Mouse (Mus musculus) liver, adult (tissue): ENCODE data around the gene Siae.

Source experiments
- GATA4 ChIP-seq: IDR thresholded peaks from 2 replicates; pipeline ENCODE4 v1.6.1; 2014; ENCODE audit warnings: mild to moderate bottlenecking, low read length; ENCODE audit not compliant: insufficient replicate concordance

Siae gene

DNA sequence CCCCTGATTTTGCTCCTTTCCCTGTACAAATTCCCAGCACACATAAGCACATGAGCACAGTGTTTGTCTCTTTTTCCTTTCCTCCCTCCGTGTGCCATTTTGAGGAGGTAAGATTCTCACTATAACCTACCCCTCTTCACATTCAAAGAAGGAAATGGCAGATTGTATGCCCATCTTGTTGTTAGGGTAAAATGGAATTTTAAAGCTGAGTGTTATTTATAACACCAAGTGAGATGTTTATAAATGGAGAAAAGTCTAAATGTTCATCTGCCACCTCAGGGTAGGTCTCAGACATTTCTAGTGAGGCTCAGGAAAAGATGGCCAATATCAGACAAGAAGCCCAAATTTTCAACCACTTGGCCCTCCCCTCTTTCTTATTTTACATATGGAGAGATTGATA, 69.0 kb downstream of the Siae start:
- TF ChIP-seq GATA4 = no peak

DNA sequence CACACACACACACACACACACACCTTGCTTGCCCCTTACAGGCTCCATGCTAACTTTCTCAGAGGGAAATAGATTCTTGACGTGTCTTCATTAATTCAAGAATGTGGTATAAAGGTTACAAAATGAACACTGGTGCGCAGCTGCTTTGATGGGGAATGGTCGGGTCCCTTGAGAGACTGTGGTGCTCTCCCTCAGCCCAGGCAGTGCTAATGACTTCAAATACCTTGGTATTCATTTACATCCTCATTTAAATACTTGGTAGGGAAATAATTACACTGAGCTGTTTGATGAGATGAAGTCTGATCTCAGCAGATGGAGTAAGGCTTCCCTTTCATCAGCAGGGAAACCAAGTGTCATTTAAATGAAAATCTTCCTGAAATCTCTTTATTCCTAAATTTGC, 69.6 kb downstream of the Siae start:
- no peak for TF ChIP-seq GATA4

DNA sequence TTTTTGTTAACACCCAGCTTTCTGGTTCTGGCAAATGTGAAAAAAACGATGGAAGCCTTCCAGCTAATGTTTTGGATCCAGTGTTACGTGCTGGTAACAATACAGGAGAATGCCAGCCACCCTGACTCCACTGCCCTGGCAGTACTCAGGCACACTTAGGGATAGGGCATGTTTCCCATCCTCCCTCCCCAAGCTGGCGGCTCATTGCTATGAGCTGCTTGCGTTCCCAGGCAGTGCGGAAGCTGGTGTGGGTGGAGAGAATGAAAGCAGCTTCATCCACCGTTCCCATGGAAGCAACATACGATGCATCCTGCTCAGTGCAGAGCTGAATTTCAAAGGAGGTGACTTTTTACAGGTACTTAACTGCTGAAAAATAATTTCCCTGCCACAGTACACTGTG, 70.1 kb downstream of the Siae start:
- no peak for TF ChIP-seq GATA4

DNA sequence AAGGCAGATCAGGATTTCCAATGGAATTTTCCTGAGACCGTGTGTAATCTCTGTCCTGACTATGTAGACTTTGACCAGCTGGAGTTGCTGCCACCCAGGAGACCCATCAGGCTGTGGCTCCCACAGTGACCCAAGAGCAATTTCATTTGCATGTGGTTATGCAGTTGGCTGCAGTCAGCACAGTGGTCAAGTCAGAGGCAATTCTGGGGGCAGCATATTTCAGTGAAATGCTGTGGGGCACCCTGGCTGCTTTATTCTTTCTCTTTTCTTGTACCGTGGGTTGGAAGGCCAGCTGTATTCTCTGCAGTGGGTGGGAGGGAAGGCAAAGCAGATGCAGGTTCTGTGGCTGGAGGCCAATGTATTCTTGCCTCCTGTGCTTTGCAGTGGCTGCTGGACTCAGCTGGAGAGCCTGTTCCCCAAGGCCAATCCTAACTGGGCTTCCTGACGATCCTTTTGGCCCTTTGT, 70.6 kb downstream of the Siae start:
- TF ChIP-seq GATA4 = no peak

DNA sequence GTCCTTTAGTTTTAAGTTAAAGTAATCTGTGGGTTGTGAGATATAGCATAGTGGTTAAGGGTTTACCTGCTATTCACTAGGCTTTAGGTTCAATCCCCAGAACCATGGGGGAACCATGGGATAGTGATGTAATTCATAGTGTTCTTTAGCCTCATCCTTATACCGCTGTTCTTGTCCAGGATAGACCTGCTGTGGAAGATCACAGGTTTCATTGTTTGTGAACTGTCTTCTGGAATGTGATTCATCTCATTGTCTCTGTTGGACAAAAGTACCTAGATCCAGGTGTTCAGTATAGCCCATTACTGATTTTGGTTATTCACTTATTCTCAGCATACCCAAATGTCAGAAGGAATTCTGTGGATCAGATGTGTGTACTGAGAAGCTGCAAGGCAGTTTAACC, 71.8 kb downstream of the Siae start:
- TF ChIP-seq GATA4 = no peak

DNA sequence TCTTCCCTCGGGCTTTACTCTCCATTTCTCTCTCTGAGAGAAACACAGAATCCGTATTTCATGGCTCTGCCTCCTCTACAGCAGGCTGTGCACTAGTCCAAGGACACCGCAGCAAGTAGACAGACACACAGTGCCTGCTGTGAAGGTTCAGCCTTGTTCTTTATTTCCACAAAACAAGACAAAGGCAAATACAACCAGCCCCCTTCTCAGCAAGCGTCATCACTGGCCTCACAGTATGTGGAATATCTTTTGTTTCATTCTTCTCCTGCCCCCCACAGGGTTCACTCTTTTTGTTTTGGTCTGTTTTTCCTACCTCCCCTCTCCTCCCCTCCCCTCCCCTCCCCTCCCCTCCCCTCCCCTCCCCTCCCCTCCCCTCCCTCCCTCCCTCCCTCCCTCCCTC, 73.1 kb downstream of the Siae start:
- no peak for TF ChIP-seq GATA4

DNA sequence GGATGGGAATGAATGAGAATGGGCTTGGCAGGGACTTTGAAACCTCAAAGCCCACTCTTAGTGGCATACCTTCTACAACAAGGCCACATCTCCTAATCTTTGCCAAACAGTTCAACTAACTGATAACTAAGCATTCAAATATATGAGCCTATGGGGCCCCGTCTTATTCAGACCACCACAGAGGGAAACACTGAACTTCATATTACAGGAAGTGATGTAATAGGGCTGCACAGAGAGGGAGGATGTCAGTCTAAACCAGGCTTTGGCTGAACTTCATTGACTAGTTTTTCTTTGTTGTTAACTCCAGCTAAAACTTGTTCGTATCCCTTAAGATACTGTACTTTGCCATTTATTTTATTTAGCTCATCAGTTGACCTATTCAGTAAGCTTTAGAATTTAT, 74.4 kb downstream of the Siae start:
- TF ChIP-seq GATA4 = no peak

DNA sequence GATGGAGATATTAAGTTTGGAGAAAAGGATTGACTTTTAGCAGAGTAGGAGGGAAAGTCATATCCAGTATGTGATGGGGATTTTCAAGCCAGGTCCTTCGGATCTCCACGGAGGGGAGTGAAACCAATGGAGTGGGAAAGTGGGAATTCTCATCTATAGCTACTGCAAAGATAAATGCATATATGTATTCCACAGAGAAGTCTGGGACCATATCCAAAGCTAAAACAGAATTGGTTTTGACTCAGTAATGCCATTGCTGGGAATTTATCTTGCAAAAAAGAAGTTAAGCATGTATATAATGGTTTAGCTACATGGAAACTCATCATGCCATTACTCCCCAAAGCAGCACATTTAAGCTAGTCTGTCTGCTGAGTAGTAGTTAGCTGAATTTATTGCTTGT, 76.8 kb downstream of the Siae start:
- TF ChIP-seq GATA4 = no peak

DNA sequence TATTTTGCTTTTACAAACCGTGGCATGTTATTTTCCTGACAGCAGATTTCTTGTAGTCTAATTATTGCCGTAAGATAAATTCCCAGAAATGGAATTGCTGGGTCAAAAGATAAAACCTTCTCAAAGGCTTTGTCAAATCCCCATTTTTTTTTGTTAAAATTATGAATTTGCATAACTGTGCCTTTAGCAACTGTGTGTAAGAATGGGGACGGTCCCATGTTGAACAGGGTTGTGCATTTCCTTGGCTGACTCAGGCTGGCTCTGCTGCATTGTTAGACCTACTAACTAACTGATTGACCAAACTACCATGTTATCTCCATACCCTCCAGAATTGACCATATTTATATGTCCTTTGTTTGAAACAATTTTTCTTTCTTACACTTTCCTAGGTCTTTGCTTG, 78.8 kb downstream of the Siae start:
- no peak for TF ChIP-seq GATA4

DNA sequence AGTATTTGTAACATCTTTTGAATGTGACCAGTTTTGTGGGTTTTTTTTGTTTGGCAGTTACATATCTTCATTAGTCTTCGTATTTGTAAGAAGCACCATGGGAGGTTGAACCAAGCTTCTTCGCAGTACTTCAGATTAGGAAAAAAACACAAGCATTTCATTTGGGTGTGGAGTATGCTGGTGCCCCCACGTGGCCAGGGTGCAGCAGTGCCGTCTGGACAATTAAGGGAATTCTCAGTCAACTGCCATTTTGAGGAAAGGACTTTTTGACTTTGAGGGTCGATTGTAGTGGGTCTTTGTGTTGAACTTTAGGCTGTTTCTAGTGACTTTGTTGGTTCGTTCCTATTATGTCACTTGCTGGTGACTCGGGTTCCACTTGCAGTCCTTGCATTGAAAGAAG, 80.8 kb downstream of the Siae start:
- TF ChIP-seq GATA4 = no peak

DNA sequence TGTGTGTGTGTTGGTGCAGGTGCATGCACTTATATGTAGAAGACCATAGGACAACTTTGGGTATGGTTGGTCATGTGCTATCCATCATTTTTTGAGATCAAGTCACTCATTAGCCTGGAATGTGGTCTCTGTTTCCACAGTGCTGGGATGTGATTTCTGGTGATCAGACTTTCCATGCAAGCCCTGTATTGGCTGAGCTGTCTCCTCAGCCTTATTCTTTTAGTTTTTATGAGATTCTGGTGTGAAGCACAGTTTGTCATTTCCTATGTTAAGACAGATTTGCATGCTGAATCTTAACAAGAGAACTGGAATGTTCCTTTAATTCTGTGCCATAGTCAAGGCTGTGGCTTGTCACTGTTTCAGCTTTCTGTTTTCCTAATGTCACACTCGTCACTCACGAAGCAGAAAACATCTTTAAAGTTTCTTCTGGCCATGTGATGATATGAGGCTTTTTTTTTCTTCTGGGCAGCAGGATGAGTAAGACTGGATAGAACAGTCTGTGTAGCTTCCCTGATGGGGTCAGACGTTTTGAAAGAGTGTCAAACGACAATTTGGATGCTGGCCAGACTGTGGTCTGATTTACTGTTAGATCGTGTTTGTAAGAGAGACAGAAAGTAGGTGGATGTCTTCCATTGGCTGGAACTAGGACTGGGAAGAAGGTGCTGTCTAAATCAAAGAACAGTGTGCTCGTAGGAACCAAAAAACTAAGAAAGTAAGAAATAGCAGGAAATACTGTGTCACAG, 81.5 kb downstream of the Siae start:
- TF ChIP-seq GATA4 = no peak

DNA sequence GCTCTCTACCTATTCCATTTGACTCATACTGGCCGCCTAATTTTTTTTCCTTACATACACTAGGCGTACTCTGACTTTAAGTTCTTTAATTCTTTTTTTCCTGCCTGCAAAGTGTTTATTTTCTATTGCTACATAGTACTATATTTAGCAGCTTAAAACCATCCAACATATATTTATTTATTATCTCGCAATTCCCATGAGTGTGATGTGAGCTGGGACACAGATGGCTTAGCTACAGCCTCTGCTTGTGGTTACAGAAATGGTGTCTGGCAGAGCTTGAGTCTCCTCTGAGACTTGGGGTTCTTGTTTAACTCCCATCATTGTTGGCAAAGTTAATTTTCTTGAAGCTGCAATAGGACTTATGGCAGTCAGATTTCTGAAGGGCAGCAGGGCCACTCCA, 83.2 kb downstream of the Siae start:
- no peak for TF ChIP-seq GATA4

DNA sequence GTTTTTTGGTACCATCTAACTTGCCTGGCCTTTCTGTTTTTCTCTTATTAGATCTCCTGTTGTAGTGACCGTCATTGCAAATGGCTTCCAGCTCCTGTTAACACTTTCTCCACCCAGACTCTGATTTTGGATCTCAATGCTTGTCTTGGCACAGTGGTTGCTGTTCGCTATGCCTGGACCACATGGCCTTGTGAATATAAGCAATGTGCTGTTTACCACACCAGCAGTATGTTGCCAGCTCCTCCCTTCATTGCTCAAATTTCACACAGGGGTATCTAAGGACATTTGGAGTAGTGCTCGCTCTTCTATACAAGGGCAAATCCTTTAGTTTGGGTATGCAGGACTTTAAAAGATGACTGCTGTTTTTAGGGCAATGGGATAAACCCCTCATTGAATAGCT, 90.7 kb downstream of the Siae start:
- TF ChIP-seq GATA4 = no peak

DNA sequence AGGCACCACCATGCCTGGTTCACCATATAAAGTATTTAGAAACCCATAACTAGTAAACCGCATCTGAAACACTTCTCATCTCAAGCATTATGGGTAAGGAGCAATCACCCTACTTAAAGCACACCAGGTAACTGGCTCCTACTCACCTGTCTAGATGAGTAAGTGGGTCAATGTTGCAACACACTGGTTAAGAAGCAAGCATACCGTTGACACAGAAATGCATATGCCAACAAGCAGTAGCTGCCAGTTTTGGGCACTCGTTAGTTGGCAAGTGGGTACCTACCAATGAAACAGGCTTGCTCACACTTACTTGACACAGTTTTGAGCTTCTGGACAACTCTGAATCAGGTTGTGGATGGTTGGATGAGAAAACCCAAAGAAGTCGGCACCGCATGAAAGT, 95.1 kb downstream of the Siae start:
- no peak for TF ChIP-seq GATA4

DNA sequence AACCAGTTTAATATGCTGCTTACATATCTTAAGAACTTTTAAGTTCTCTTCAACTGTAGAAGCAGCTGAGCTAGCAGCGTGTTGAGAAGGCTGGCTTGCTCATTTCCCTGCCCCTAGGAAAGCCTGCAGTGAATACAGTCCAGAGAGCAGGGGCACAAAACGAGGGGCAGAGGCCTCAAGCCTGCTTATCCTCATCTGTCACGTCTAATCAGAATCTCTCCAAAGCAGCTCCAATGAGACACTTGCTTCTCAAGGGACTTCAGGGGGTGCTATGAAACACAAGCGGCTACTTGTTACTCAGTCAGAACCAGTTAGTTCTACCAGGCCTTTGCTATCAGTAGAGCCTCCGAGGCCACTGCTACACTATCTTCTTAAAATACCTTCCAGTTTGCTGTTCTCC, 98.3 kb downstream of the Siae start:
- TF ChIP-seq GATA4 = no peak

DNA sequence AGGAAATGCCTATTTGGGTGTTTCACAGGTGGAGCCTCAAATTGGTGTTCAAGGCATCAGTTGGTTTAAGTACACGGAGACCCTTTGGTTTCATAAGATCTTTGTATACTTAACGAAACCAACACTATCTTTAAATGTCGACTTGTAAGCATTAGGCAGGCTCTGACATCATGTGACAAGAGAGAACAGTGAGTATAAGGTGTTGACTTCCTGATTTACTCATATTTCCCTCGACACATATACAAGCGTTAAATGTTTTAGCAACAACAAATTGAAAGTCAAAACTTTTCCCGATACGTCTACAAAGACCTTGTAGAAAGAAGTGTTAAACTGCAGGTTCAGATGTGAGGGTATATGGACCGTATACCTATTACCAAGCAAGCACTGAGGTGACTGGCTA, 100.5 kb downstream of the Siae start:
- TF ChIP-seq GATA4 = no peak

DNA sequence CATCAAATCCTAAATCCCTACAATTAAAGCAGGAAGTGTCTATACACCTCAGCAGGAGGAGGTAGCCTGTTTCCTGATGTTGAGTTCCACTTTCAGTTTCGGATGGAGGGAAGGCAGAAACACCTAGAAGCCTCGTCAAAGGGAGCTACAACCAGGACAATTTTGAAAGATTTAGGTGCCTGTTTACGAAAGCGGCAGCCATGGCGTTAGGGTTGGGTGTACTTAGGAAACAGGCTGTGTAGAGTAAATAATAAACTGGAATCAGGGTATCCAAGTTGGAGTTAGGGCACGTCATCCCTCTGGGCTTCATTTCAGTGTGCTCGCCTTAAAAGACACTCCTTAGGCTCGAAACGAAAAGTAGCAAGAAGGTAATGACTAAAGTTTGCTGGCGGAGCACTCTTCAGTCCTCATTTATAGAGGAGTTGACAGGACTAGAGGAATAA, 101.0 kb downstream of the Siae start:
- TF ChIP-seq GATA4 = no peak
